Mouse (Mus musculus): Measurements from ENCODE around the gene Slc12a6. TPM values are rescaled to one million over a fixed set of nuclear protein-coding genes. Genes with fewer than 3 reads are reported as not detected.

The Slc12a6 gene
- 9.4 and 9.7 TPM in 2 replicates for polyA plus RNA-seq (2012)

DNA sequence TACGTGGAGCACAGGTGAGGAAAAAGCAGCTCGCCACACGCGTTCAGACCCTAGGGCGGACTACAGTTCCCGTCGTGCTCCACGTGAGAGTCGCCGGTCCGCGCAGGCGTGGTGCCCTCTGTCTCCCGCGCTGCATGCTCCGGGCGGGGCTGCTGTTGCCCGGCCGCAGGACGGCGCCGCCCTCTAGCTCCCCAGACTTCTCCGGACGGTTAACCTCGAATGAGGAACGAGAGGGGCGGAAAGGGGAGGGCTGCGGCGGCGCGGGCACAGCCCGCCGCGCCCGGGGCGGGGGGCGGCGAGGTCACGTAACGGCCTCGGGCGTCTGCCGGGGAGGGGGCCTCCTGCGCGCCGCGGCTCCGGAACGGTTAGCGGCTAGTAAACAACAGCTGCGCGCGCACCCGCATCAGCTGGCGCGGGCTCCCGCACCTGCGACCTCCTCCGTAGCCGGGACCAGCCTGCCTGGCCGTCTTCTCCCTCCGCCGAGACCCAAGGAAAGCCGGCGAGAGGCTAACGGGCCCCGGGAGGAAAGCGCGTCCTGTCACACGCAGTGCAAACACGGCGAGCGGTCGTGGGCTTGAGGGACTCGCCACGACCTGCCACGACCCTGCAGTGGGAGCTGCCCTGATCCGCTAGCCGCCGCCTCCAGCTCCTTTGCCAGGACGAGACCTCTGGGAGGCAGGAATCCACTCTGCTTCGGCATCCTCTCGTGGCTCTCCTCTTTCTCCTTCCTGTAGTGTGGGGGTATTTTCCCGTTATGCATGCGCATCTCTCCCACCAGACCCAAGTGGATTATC lies at the start of gene Slc12a6:
Gene Slc12a6, plus strand, starts transcription at position 378 of the 794 bp plus-strand sequence.

DNA sequence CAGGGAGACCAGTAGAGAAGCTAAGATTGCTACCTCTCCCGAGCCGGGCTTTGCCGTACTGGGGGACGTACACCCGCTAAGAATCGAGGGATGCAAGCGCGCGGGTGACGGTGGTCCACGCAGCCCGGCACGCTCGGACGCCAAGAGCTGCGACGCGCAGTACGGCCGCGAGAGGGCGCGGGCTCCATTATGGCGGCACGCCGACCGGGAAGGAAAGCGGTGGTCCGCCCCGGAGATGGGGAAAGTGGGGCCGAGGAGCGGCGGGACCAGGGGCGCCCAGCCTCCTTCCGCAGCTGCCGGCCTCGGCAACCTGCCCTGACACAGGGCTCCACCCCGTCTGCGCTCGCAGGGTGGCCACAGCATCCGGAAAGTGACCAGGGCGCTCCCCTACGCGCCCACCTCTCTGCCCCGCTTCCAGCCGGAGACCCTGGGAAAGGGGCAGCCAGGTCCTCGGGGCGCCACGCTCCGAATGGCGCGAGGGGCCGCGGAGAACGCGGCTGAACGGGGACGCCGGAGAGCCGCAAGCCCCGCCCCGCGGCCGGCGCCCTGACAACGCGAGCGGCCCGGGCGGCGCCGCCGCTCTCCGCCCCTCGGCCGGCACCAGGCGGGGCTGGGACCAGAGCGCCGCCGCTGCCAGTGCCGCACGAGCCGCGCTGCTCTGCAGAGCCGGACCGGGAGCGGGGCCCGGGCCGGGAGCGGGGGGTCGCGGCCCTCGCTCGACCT lies 26.3 kb upstream of the Slc12a6 start, which contains the start of gene Lpcat4:
Gene Lpcat4, plus strand, starts transcription at position 257 of the 723 bp plus-strand sequence.

GRCm38 (mm10) chr2:112259241-112259962 lies 6.2 kb upstream of the Slc12a6 start, which contains the start of gene Nutm1:
TSS of gene Nutm1 (minus strand) at chr2:112259291.

DNA sequence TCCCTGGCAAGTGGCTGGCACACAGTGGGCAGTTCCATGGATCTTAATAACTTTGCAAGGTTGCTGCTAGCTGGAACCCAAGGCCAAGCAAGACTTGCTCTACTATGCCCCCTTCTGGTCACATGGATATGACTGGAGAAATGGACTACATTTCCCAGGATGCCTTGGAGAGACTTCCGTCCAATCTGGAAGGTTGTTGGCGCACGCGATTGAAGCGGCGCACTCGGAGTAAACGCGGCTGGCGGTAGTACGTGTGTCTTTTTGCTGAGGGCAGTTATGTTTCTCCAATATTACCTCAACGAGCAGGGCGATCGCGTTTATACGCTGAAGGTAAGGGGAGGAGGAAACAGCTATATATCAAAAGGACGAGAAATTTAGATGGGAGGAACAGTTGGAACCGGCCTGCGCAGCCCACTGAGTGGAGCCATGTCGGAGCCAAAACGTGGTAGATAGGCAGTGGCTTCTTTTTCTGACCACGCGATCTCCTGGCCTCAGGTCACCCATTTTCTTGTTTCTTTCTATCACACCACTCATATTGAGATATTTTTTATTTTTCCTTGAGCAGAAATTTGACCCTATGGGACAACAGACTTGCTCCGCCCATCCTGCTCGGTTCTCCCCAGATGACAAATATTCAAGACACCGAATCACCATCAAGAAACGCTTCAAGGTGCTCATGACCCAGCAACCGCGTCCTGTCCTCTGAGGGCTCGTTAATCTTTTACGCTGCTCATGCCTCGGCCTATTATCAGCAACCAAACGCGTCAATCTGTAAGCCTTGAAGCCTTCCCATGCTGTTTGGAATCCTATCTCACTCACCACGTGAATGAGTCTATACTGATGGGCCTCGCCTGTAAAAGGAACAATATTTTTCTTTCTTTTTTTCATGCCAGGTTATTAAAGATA lies 3.6 kb upstream of the Slc12a6 start, which contains the start of gene Nop10:
Gene Nop10, plus strand, starts transcription at position 179 of the 906 bp plus-strand sequence.

DNA sequence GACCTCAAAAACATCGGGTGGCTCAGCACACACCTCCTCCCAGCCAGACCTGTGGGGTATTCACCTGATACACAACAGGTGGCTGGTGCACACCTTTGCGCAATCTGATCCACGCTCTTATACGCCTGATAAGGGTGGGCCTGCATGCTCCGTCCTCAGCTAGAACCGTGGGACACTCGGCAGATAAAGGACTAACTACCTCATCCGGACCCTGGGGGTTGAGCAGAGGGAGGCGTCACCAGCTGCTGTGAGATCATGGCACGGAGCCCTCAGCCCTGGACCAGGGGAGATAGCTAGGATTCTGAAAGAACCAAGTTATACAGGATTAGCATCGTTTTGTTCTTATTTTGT lies 592 bp downstream of the Slc12a6 start, which contains the start of gene Gm21985:
Gene Gm21985, plus strand, starts transcription at position 73 of the 351 bp plus-strand sequence.

GRCm38 (mm10) chr2:112367726-112368673 lies 102.4 kb downstream of the Slc12a6 start, which contains the start of gene Emc4:
TSS of gene Emc4 (minus strand) at chr2:112368027.

DNA sequence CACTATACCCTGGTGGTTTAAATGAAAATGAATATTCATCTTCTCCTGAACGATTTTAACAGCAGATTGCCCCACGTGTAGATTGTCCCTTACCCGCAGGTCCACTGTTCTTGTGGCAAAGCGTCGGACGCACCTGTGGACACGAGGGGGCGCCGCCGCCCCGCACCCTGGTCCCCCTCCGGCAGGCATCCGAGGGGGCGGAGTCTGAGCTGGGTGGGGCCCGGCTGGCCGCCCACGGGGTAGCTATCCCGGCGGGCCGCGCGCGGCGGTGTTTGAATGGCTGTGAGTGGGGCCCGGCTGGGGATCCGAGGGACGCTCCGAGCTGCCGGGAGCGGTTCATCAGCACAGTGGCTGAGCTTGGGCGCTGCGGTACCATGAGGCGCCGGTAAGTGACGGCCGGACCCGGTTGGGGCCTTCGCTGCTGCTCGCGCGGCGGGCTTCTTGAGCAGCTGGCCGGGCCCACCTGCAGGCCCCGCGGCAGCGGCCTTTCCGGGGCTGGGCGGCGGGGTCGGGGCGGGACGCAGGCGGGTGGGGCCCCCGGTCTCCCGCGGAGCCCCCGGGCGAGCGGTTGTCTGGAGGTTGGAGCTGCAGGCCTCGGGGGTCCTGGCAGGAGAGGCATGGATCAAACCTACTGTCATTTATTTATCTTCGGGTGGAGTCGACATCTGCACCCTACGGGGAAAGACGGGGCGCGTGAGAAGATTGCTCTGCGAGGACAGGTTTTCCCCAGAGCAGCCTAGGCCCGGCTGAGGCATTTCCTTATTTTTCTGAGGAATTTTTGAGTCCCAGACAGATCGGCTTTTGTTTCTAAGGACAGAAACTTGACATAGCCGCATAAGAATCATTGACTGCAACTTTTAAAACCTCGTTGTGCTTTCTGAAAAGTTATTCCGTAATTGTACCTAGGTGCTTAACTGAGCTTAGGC lies 113.6 kb downstream of the Slc12a6 start, which contains the start of gene Katnbl1:
Gene Katnbl1, plus strand, starts transcription at position 239 of the 926 bp plus-strand sequence.

Other genes with a start within 250 kb of the Slc12a6 start
- gene Olfr1311, start 241.4 kb upstream of the Slc12a6 start, polyA plus RNA-seq (2012), result not detected in 2 replicates
- not detected in 2 replicates for gene Olfr1312, start 215.6 kb upstream of the Slc12a6 start, polyA plus RNA-seq (2012)
- gene Olfr1313, start 188.0 kb upstream of the Slc12a6 start, polyA plus RNA-seq (2012), result not detected in 2 replicates
- not detected in 2 replicates for gene Olfr1314, start 169.0 kb upstream of the Slc12a6 start, polyA plus RNA-seq (2012)
- not detected in 2 replicates for gene Olfr1315-ps1, start 150.4 kb upstream of the Slc12a6 start, polyA plus RNA-seq (2012)
- 0.16 TPM in 1 of 2 replicates, not detected in the other for gene Olfr1316, start 130.8 kb upstream of the Slc12a6 start, polyA plus RNA-seq (2012)
- not detected in 2 replicates for gene Olfr1317, start 125.5 kb upstream of the Slc12a6 start, polyA plus RNA-seq (2012)
- not detected in 2 replicates for gene Olfr1318, start 111.6 kb upstream of the Slc12a6 start, polyA plus RNA-seq (2012)
- 119 and 135 TPM in 2 replicates for gene Lpcat4, start 26.4 kb upstream of the Slc12a6 start, polyA plus RNA-seq (2012)
- gene Nutm1, start 6.5 kb upstream of the Slc12a6 start, polyA plus RNA-seq (2012), result 0.01 and 0.04 TPM in 2 replicates
- gene Nop10, start 3.9 kb upstream of the Slc12a6 start, polyA plus RNA-seq (2012), result 23.1 and 27.0 TPM in 2 replicates
- gene Gm21985, start 489 bp downstream of the Slc12a6 start, polyA plus RNA-seq (2012), result not detected in 2 replicates
- 41.4 and 43.8 TPM in 2 replicates for gene Emc4, start 102.2 kb downstream of the Slc12a6 start, polyA plus RNA-seq (2012)
- gene Katnbl1, start 113.4 kb downstream of the Slc12a6 start, polyA plus RNA-seq (2012), result 4.0 and 4.9 TPM in 2 replicates
- 2.2 and 3.0 TPM in 2 replicates for gene Emc7, start 189.2 kb downstream of the Slc12a6 start, polyA plus RNA-seq (2012)
- not detected in 2 replicates for gene Chrm5, start 214.9 kb downstream of the Slc12a6 start, polyA plus RNA-seq (2012)
- 6.1 and 9.0 TPM in 2 replicates for gene Aven, start 227.1 kb downstream of the Slc12a6 start, polyA plus RNA-seq (2012)

All from megakaryocyte-erythroid progenitor cell, adult 5 weeks (primary cell).